Mouse (Mus musculus): ENCODE results near the gene Ptprg. TPM values are rescaled to one million over a fixed set of nuclear protein-coding genes. Genes with fewer than 3 reads are reported as not detected.
A peak's percentile ranks its signal among the peaks of the same experiment; 100 is the strongest.

Ptprg gene
- polyA plus RNA-seq (2012; rRNA removed), result 11.0 and 27.3 TPM in 2 replicates

DNA sequence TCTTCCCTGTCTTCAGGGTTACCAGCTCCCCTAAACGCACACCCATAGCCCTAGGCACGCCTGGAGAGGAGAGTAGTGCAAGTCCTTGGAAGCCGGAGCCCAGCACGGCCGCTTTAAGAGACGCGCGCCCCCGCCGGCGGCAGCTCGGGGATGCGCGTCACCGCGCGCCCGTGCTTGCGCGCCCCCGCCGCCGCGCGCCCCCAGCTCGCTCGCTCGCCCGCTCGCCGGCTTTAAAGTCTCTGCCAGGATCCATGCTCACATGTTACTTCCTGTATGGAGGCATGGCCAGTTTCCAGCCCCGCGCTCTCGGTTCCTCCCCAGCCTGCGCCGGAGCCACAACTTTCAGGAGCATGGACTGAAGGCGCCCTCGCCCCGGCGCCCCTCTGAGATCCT is at the start of gene Ptprg:
Ptprg (plus strand) TSS at position 260 of the 393 bp plus-strand sequence.
- peak; percentile 64 for DNase-seq (ENCODE audit: low read depth, low spot score)
- 1% methylated on average over 40 of the region's 40 CpGs for WGBS

DNA sequence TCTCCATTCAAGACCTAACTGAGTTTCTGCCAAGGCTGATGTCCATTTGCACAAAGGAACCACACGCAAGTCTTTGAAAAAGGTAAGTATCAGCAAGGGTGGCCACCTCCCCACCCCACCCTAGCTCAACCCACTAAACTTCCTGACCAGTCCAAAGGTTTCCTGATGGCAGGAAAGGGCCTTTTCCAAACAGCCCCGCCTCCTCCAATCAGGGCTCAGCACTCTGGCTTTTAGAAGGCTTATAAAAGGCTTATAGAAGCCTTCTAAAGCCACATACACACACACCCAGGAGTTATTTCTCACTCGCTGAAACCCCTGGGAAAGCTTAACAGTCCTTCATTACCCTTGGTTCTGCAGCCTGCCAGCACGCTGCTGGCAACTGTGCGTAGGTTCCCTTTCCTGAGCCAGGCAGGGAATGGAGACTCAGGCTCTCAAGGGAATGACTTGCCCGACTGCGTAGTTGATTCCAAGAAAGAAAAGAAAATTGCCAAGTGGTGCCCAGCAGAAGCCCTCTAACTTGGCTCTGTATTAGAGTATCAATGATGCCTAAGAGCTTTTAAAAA is 49.4 kb upstream of the Ptprg start:
- peak; percentile 84 for DNase-seq (ENCODE audit: low read depth, low spot score)

DNA sequence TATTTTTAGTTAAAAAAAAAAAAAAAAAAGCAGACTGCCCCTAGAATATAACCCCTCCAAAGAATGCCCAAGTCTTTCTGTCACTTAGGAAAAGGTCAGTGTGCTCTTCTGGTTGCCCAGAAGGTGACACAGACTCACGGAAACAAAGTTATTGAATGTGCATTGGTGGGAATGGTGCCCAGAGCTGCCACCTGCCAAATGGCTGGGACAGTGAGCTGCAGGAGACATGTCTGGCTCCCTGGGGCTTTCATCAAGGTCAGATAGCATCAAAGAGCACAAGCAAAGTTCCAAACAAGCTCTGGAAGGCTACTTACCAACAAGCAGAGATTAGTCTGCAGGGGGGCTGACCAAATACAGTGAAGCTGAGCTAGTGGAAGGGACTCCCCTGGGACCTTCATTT is 43.2 kb upstream of the Ptprg start:
- 62% methylated on average over 1 of the region's 1 CpGs for WGBS
- no peak for DNase-seq (ENCODE audit: low read depth, low spot score)

More for the DNA sequence above, 49.4 kb upstream of the Ptprg start:
- WGBS, result 21% methylated on average over 7 of the region's 7 CpGs

DNA sequence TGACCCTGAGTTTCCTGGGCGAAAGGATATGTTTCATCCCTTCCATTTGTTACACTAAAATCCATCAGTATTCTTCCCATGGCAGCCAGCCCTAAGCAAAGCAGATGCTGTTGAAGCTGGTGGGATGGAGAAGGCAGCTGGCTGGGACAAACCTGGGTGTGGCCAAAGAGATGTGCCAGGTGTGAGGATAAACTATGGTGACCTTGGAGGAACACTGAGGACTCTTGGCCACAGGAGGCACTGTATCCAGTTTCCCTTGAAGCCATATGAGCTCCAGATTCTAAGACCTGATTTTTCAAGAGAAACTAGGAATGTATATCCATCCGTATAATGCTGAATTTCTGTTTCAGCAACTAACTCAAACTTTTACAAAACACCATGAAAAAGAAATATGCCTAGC is 34.2 kb upstream of the Ptprg start:
- no peak for DNase-seq (ENCODE audit: low read depth, low spot score)
- WGBS, result 97% methylated on average over 2 of the region's 2 CpGs

DNA sequence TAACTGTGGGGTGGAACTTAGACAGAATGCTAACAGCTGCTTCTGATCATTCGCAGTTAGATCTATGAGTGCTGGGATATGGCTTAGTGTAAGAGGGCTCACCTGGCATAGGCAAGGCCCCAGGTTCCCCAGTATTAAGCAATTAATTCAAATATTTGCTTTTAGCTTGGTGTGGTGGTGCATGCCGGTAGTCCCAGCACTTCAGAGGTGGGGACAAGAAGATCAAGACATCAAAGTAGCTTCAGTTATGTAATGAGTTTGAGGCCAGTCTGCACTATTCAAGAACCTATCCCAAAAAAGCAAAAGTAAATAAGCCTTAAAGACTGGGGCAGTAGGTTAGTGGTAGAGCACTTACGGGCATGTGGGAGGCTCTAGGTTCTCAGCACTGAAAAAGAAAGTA is 30.3 kb upstream of the Ptprg start:
- DNase-seq (ENCODE audit: low read depth, low spot score), result no peak
- WGBS, result 87% methylated on average over 3 of the region's 3 CpGs

DNA sequence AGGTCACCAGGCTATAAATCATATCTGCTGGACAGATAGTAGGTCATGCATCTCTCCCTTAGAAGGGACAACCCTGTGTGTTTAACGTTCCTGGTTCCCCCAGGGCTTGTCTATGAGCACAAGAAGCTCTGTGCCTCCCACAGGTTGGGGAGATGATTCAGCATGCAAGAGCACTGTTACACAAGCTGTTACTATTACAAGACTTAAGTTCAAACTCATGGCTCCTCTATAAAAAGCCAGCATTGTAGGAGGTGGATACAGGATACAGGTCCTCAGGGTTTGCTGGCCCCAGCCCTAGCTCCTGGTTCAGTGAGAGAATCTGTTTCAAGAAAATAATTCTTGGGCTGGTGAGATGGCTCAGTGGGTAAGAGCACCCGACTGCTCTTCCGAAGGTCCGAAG is 23.7 kb upstream of the Ptprg start:
- no peak for DNase-seq (ENCODE audit: low read depth, low spot score)
- 83% methylated on average over 4 of the region's 4 CpGs for WGBS

DNA sequence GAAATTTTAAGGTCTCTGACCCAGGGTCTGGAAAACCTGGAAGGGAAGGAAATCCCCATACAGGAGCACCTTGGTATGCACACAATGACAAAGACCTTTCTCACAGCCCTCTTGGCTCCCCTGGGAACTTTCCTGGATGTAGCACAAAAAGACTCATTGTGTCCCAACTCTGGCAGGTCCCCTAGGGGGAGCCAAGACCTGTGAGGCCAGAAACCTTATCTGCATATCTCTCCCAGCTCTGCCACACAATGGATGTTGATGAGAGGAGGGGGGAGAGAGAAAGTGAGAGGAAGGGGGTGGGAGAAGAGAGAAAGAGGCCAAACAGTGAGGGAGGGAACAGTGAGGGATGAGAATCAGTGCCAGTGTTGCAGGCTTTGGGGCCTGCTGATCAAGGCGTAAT is 18.9 kb upstream of the Ptprg start:
- no peak for DNase-seq (ENCODE audit: low read depth, low spot score)
- 86% methylated on average over 1 of the region's 1 CpGs for WGBS

DNA sequence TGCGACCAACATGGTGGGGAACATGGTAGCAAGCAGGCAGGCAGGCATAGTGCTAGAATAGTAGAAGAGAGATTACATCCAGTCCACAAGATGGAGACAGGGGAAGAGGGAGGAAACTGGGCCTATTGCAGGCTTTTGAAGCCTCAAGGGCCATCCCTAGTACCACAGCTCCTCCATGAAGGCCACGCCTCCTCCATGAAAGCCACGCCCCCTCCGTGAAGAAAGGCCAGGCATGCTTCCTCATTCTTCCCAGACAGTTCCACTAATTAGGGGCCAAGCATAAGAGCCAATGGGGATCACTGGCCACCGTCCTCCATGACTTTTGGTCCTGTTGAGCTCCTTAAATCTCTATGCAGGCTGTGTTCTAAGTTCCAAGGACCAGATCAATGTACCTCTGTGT is 17.2 kb upstream of the Ptprg start:
- 76% methylated on average over 5 of the region's 5 CpGs for WGBS
- DNase-seq (ENCODE audit: low read depth, low spot score), result no peak

DNA sequence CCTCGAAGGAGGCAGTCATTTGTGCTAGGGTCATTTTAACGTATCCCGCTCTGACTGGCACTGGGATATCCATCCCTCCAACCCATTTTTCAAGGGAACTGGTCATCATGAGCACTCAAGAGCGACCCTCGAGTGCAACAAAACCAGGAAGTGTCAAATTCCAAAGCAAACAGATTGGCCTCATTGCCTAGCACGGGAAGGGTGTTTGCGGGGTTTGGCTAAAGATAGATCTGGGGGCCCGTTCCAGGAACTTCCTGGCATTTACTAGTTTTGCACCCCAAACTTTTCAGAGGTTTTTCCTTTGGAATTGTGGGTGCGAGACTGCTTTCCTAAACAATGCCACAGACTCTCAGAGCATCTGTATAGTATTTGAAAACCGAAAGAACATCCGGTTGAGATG is 1.4 kb upstream of the Ptprg start:
- no peak for DNase-seq (ENCODE audit: low read depth, low spot score)
- WGBS, result 25% methylated on average over 11 of the region's 11 CpGs

DNA sequence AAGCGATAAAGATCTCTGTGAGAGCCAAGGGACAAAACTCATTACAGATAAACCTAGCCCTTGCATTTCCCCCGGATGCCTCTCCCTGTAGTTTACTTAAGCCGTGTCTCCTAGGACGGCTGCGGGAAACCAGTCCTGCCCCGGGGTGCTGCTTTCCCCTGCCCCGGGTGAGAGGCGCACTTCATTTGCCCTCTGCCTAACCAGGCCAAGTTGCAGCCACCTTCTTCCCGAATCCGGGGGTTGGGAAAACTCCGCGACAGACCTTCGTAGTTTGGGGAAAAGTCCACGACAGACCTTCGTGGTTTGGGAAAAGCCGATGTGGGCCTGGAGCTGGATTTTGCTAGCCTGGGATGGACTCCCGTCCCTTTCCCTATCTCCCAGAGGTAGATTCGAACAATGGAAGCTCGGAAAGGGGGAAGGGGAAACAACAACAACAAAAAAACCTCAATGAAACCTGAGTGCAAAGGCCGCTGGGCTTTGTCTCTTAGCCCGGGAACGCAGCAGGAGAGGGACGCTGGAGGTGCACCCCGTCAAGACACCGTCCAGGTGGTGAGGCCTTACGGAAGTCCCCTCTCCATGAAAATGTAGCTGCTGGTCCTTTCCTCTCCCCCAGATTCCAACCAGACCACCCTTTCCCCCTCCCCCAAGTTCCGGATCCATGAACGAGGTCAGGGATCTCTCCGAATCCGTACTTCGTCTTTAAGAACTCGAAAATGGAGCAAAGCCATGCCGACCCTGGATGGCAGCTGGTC is 635 bp upstream of the Ptprg start:
- no peak for DNase-seq (ENCODE audit: low read depth, low spot score)
- WGBS, result 1% methylated on average over 33 of the region's 33 CpGs

DNA sequence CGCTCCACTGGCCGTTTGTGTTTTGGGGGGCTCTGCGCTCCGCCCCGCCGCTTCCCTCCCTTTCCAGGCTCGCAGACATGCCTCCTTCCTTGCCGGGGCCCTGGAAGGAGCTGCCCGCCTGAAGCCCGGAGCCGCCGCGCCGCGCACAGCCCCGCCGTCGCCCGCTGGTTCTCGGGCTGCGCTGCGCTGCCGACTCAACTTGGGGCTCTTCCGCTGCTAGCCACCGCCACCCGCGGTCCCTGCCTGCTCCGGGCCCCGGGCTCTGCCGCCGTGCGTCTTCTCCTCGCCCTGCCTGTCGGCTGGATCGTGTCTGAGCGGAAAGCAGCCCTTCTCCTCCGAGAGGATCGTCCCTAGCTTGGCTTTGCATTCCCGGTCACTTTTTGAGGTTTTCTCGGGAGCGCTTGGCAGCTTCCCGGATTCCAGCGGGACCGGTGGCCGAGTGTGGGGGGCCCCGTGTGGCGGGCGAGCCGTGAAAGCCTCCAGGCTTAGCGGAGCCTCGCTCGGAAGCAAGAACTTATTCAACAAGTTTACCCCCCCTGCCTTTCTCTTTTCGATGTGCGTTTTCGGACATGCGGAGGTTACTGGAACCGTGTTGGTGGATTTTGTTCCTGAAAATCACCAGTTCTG is 460 bp downstream of the Ptprg start:
- WGBS, result under 1% methylated on average over 57 of the region's 57 CpGs
- no peak for DNase-seq (ENCODE audit: low read depth, low spot score)

DNA sequence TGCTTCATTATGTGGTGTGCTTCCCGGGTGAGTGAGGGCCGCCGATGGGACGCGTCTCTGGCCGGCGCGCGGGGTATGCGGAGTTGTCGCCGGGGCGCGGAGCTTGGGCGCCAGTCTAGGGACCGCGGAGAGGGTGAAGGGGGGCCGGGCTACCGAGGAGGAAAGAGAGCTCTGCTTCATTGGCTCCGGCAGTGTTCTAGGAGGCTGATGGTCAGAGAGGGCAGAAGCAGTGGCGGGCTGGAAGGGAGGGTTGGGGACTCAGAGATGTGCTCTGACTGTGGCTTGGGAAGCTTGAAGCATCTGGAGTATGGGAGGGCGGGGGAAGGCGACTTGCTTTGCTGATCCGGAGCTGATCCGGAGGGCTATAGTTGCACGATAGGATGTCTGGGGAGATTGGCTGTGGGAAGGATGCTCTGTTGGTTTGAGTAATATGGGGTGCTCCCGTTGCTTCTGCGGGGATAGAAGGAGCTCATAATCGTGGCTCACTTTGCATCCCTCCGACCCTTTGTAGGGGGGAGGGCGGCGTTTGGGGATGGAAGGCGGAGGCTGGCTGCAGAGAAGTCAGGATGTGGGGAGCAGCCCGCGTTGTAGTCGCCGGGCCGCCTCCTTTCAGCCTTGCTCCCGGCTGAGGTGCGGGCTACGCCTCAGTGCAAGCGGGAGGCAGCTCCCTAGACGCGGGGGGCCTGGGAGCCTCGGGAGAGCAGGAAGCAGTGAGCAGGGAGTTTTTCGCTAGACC is 1.1 kb downstream of the Ptprg start:
- no peak for DNase-seq (ENCODE audit: low read depth, low spot score)

DNA sequence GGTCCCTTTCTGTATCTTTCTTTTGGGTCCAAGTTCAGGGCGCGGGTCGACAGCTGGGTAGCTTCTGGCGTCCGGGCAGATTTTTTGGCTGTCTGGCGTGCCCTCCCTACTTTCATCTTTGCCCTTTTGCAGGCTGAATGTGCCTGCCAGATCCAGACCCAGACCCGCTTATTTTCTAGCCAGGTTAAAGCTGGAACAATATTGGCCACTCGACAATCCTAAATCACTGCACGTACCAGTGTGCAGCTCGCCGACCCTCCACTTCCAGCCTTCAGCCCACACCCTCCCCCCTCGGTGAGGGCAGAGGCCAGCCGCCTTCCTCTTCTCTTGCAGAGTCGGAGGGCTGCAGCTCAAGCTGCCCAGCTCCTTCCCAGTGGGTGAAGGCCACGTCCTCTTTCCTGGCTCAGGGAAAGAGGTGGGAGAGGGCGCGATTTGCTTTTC is 1.7 kb downstream of the Ptprg start:
- WGBS, result under 1% methylated on average over 17 of the region's 17 CpGs
- no peak for DNase-seq (ENCODE audit: low read depth, low spot score)

More for the DNA sequence above, 1.1 kb downstream of the Ptprg start:
- WGBS, result under 1% methylated on average over 46 of the region's 46 CpGs

DNA sequence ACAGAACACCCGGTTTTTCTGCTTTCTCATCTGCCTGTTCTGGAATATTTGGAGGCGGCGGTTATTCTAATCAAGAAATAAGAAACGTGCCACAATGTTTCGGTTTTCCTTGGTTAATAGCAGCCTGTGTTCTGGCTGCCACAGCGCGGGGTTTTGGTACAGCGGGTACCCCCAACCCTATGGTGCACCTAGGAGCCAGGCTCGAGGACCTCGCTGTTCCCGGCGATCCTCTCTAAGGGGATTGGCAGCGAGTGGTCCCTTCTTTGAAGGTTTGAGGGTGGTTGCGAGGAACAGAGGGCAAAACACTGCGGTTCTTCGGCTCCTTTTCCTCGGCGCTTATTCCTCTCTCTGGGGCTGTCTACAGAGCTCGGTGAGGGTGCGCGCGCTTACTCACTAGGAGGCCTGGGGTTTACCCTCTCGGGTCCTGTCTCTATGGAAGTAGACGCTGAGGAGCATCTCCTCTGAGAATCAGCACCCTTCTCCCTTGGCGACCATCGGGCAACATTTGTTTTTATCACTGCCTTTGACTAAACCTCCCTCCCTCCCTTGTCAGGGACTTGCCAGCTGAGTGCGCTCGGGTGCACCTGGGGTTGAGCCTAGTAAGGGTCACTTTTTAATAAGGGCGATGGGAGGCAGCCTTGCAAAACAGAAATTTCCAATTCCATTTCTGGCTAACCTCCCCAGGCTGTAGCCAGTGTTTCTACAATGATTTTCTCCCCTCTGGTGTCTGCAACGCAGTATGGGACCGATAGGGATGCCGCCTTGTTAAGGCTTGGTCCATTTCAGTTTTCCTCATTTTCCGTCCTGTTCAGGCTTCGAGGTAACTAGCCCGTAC is 2.4 kb downstream of the Ptprg start:
- 3% methylated on average over 35 of the region's 35 CpGs for WGBS
- DNase-seq (ENCODE audit: low read depth, low spot score), result no peak

DNA sequence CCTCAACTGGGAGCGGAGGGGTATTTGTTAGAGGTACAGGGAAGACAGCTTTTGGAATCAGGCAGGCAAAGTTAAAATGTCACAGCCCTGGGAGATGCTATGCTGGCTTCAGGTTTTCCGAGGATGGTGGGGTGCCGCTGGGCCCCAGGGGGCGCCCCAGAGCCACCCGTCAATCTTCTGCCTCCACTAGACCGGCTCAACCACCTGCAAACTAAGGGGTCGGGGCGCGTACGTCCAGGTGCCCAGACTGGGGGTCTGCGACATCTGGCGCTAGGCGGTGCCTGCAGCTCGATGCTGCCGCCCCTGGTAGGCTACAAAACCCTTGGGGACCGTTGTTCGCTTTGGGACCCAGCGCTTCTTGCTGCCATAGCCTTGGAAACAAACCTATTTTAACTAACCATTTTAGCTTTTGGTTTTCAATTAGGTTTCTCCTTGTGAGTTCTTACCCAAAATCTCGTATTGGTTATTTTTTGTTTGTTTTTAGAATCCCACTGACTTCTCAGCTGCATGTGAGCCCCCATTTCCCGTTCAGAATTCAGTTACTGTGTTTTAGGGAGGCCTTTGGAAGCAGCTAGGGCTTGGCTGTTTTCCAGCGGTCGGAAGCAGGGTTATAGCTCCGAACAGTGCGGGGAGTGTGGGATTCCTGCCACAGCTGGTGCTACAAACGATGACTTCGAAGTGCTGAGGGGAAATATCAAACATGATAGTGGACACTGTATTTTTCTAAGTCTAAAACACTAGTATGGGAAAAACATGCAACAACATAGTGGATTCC is 3.2 kb downstream of the Ptprg start:
- WGBS, result 5% methylated on average over 26 of the region's 26 CpGs
- DNase-seq (ENCODE audit: low read depth, low spot score), result no peak

DNA sequence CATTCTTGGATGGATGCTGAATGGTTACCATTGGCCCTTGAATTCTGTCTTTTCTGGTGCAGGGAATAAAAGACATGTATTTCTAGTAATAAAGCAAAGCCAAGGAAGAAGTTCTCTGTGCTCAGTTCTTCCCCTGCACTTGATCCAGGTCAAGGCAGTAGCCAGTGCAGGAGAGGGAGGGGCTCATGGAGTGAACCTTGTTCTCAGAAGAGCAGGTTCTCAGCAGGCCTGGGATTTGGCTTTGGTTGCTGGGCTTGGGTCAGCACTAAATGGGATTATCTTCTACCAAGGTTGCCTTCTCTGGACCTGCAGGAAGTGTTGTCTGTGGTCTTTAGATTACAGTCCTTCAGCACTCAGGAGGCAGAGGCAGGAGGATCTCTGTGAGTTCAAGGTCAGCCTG is 5.2 kb downstream of the Ptprg start:
- DNase-seq (ENCODE audit: low read depth, low spot score), result no peak

DNA sequence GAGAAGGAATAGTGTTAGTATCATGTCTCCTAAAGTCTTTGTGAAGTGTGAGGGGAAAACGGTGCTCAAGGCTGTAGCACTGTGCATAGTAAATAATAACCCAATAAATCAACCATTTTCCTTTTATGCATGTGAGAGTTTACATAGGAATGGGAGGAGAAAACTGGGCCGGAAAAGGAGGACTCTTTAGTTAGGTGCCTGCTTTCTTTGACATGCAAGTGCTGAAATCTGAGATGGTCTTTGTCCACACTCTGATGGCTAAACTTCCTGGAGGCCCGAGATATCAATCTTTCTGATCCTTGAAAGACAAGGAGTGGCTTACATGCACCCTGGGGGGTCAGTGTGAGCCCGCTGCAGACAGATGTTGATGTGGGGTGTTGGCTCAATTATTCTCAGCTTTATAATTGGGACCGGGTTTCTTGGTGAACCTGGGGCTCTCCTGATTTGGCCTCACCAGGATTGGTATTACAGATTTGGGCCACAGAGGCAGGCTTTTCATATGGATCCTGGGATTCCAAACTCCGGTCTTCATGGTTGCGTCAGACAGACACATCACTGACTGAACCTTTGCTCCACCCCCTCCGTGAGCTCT is 7.4 kb downstream of the Ptprg start:
- WGBS, result 56% methylated on average over 8 of the region's 8 CpGs
- no peak for DNase-seq (ENCODE audit: low read depth, low spot score)

DNA sequence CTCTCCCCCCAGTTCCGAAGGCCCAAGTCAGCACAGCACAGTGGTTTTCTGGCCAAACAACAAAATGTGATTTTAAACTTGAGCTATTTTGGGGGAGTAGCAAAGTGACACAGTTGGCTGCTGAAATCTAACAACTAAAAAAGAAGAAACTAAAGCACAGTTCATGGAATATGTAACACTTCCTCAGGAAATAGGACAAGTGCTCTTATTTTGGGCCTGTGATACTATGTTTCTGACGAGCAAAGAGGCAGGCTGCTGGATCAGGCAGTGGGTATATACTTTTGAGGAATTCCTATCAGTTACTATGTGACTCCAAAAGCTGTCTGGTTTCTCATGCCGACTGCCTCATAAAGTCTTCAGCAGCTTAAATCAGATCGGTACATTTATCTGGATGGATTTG is 8.1 kb downstream of the Ptprg start:
- DNase-seq (ENCODE audit: low read depth, low spot score), result no peak
- WGBS, result 80% methylated on average over 4 of the region's 4 CpGs

DNA sequence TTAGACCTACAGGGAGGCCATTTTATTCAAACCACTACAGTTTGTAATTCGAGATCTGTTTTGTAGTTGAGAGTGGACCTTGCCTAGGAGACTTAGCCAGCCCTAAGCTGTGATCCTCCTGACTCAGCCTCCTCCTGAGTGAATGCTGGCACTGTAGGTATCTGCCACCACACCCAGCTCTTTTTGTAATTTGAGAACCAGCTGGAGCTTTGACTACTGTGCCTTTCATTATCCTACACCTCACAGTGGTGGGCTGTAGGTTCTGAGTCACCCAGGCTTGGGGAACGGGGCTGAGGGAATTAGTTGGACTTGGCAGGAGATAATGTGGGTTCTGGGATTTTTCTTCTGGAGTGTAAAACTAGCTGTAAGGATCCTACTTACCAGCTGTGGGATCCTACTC is 9.5 kb downstream of the Ptprg start:
- 79% methylated on average over 2 of the region's 2 CpGs for WGBS
- no peak for DNase-seq (ENCODE audit: low read depth, low spot score)
